Mouse (Mus musculus) testis, adult 2 months (tissue): ENCODE measurements around the gene Rbfox1. TPM values are rescaled to one million over a fixed set of nuclear protein-coding genes. Genes with fewer than 3 reads are reported as not detected.

Source experiments
- H3K27ac ChIP-seq: fragments of 200-500 bp; 2 replicates; pipeline ENCODE4 v1.5.1; 2012; ENCODE audit warnings: low read depth, low read length; ENCODE audit not compliant: control insufficient read depth, insufficient read depth
- H3K27me3 ChIP-seq: fragments of 200-500 bp; 2 replicates; pipeline ENCODE4 v1.6.1; 2012; ENCODE audit warnings: mild to moderate bottlenecking, low read length, moderate library complexity; ENCODE audit not compliant: control insufficient read depth, insufficient read depth
- H3K36me3 ChIP-seq: fragments of 200-500 bp; 2 replicates; pipeline ENCODE4 v1.6.1; 2012; ENCODE audit warnings: mild to moderate bottlenecking, low read length; ENCODE audit not compliant: control insufficient read depth, insufficient read depth
- H3K4me1 ChIP-seq: fragments of 200-500 bp; 2 replicates; pipeline ENCODE4 v1.6.1; 2012; ENCODE audit warnings: low read length; ENCODE audit not compliant: control insufficient read depth, insufficient read depth
- H3K4me3 ChIP-seq: fragments of 200-500 bp; 2 replicates; pipeline ENCODE4 v1.5.1; 2012; ENCODE audit warnings: low read depth, mild to moderate bottlenecking, low read length, moderate library complexity, mixed read lengths; ENCODE audit not compliant: control insufficient read depth
- CTCF ChIP-seq: fragments of 200-500 bp; IDR thresholded peaks from 2 replicates; pipeline ENCODE4 v1.5.1; 2012; ENCODE audit warnings: low read depth, mild to moderate bottlenecking, inconsistent platforms, low read length, moderate library complexity; ENCODE audit not compliant: control insufficient read depth, insufficient read depth, insufficient replicate concordance
- POLR2A ChIP-seq: fragments of 200-500 bp; IDR thresholded peaks from 2 replicates; pipeline ENCODE4 v1.6.1; 2012; ENCODE audit warnings: low read depth, mild to moderate bottlenecking, inconsistent platforms, low read length, moderate library complexity; ENCODE audit not compliant: control insufficient read depth
- polyA plus RNA-seq: library from polyadenylated mRNA; depleted of rRNA; stranded (reverse); fragments of >200 nt; gene quantifications from 2 replicates; pipeline ENCODE4 v1.2.3, GENCODE M21; 2012

Rbfox1 gene
- polyA plus RNA-seq, 1 experiment, result 0.23 TPM

GRCm38 (mm10) chr16:7223265-7223664, 1338.1 kb downstream of the Rbfox1 start:
- Histone ChIP-seq H3K36me3 (no peaks in the 10 kb centered on the region), H3K27ac (no peak overlapping the region), H3K27me3 (no peaks in the 10 kb centered on the region), H3K4me1 (no peaks in the 10 kb centered on the region), H3K4me3 (no peak overlapping the region)
- TF ChIP-seq CTCF, result no peak
- no peak for TF ChIP-seq POLR2A

- H3K36me3 ChIP-seq, result no peaks in the 10 kb centered on the region
- TF ChIP-seq CTCF (no peak), POLR2A (no peak)
- no peak overlapping the region for H3K4me3 ChIP-seq
- no peaks in the 10 kb centered on the region for H3K4me1 ChIP-seq
- no peaks in the 10 kb centered on the region for H3K27me3 ChIP-seq
- H3K27ac ChIP-seq, result no peak overlapping the region
These were observed 1340.8 kb downstream of the Rbfox1 start for GRCm38 (mm10) chr16:7226000-7226399.

DNA sequence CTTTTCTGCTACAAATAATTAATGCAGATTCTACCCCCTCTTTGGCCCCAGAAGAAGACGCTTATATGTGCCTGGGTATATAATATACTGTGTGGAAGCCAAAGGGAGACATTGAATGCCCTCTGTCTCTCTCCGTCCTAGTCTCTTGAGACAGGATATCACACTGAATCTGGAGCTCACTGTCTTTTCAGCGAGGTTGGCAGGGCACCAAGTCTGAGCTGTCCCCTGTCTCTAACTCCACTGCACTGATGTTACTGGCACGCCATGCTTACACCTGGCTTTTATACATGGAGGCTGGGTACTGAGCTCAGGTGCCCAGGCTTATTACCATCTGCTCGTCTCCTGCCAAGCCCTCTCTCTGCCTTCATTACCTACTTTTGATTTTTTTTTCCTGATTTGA, 1343.1 kb downstream of the Rbfox1 start:
- Histone ChIP-seq H3K27me3 (no peaks in the 10 kb centered on the region), H3K27ac (no peak overlapping the region), H3K36me3 (no peaks in the 10 kb centered on the region), H3K4me1 (no peaks in the 10 kb centered on the region), H3K4me3 (no peak overlapping the region)
- no peak for TF ChIP-seq POLR2A

DNA sequence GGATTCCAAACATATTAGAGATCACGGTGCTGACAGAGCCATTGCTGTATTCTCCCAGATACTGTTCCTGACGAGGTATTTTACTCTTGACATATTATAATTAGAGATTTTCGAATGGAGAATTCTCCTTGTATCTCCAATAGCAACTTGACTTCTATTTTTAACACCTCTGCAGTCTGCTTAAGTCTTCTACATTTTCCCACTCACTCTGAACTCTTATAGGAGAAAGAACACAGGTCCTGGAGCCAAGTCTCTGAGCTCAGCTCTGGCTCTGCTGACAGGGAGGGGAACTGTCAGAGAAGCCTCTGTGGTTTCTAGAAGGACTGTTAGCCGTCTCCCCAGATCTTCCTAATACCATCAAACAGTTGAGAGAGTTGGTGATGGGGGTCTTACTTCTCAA, 1344.1 kb downstream of the Rbfox1 start:
- TF ChIP-seq CTCF (no peak), POLR2A (no peak)
- Histone ChIP-seq H3K27ac (no peak overlapping the region), H3K27me3 (no peaks in the 10 kb centered on the region), H3K4me3 (no peak overlapping the region), H3K4me1 (no peaks in the 10 kb centered on the region), H3K36me3 (no peaks in the 10 kb centered on the region)

- no peaks in the 10 kb centered on the region for H3K27me3 ChIP-seq
- no peak for TF ChIP-seq POLR2A
- TF ChIP-seq CTCF, result no peak
- H3K27ac ChIP-seq, result no peak overlapping the region
- H3K4me3 ChIP-seq, result no peak overlapping the region
- no peaks in the 10 kb centered on the region for H3K36me3 ChIP-seq
- H3K4me1 ChIP-seq, result no peaks in the 10 kb centered on the region
These were observed 1356.5 kb downstream of the Rbfox1 start for GRCm38 (mm10) chr16:7241627-7242026.

DNA sequence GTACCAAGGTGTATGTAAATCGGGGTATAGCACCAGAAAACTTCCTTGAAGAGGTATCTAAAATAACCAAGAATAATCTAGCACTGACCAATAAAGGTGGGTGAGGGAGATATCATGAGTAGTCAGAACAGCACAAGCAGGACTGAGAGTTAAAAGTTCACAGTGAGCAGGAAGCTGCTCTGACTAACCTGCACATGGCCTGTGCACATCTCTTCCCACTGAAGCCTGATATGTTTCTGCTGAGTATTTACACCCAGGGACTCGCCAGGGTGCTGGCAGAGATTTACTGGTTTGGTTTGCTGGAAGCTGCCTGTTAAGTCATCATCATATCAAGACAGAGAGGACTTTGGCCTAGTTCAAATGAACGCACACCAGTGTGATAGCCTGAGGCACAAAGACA, 1357.3 kb downstream of the Rbfox1 start:
- no peaks in the 10 kb centered on the region for H3K36me3 ChIP-seq
- no peaks in the 10 kb centered on the region for H3K4me1 ChIP-seq
- TF ChIP-seq CTCF (no peak), POLR2A (no peak)
- no peak overlapping the region for H3K4me3 ChIP-seq
- no peak overlapping the region for H3K27ac ChIP-seq
- no peaks in the 10 kb centered on the region for H3K27me3 ChIP-seq

- Histone ChIP-seq H3K36me3 (no peaks in the 10 kb centered on the region), H3K27me3 (no peaks in the 10 kb centered on the region), H3K27ac (no peak overlapping the region), H3K4me3 (no peak overlapping the region), H3K4me1 (no peaks in the 10 kb centered on the region)
- TF ChIP-seq POLR2A (no peak), CTCF (no peak)
These were observed 1359.2 kb downstream of the Rbfox1 start for GRCm38 (mm10) chr16:7244382-7244781.

- H3K27me3 ChIP-seq, result no peaks in the 10 kb centered on the region
- H3K36me3 ChIP-seq, result no peaks in the 10 kb centered on the region
- H3K4me3 ChIP-seq, result no peak overlapping the region
- no peak for TF ChIP-seq CTCF
- no peak for TF ChIP-seq POLR2A
- no peak overlapping the region for H3K27ac ChIP-seq
- H3K4me1 ChIP-seq, result no peaks in the 10 kb centered on the region
These were observed 1366.5 kb downstream of the Rbfox1 start for GRCm38 (mm10) chr16:7251696-7252095.
